Mouse (Mus musculus) stomach, embryonic 15.5 days (tissue): Measurements from ENCODE around the gene Gtpbp2. TPM values are rescaled to one million over a fixed set of nuclear protein-coding genes. Genes with fewer than 3 reads are reported as not detected.

Experiments used
- polyA plus RNA-seq: library from polyadenylated mRNA; unstranded; fragments of >200 nt; fragmentation: Nextera tagmentation; extraction: Ambion mirVana; gene quantifications from 2 replicates; pipeline ENCODE4 v1.2.1, GENCODE M21; 2015

Gtpbp2 gene
- polyA plus RNA-seq, 1 experiment from 2014 or later, result 34.7 TPM

Other genes with a start within 250 kb of the Gtpbp2 start
- 4.9 and 5.7 TPM in 2 replicates for gene Vegfa, start 128.7 kb upstream of the Gtpbp2 start, polyA plus RNA-seq
- 128 and 137 TPM in 2 replicates for gene Mrps18a, start 50.0 kb upstream of the Gtpbp2 start, polyA plus RNA-seq
- 8.7 and 11.6 TPM in 2 replicates for gene Rsph9, start 16.8 kb upstream of the Gtpbp2 start, polyA plus RNA-seq
- 32.9 and 33.3 TPM in 2 replicates for gene Mad2l1bp, start 7.5 kb upstream of the Gtpbp2 start, polyA plus RNA-seq
- 15.3 and 15.4 TPM in 2 replicates for gene Polh, start 41.6 kb downstream of the Gtpbp2 start, polyA plus RNA-seq
- gene Xpo5, start 41.8 kb downstream of the Gtpbp2 start, polyA plus RNA-seq, result 30.1 and 33.3 TPM in 2 replicates
- gene Polr1c, start 87.0 kb downstream of the Gtpbp2 start, polyA plus RNA-seq, result 77.4 and 79.8 TPM in 2 replicates
- 98.2 and 104 TPM in 2 replicates for gene Yipf3, start 87.0 kb downstream of the Gtpbp2 start, polyA plus RNA-seq
- 0.58 and 1.1 TPM in 2 replicates for gene Lrrc73, start 92.5 kb downstream of the Gtpbp2 start, polyA plus RNA-seq
- gene Tjap1, start 122.0 kb downstream of the Gtpbp2 start, polyA plus RNA-seq, result 33.8 and 37.2 TPM in 2 replicates
- 4.5 and 5.7 TPM in 2 replicates for gene Dlk2, start 136.4 kb downstream of the Gtpbp2 start, polyA plus RNA-seq
- gene Abcc10, start 167.3 kb downstream of the Gtpbp2 start, polyA plus RNA-seq, result 5.3 and 5.9 TPM in 2 replicates
- gene Zfp318, start 222.7 kb downstream of the Gtpbp2 start, polyA plus RNA-seq, result 8.2 and 9.8 TPM in 2 replicates